Mouse (Mus musculus): ENCODE measurements around the gene Kcnk6. TPM values are rescaled to one million over a fixed set of nuclear protein-coding genes. Genes with fewer than 3 reads are reported as not detected.
"Not testable (repeated sequence)": the region's sequence is repeated elsewhere in the genome, so short reads cannot be mapped to it uniquely, and the experiment has no call there.

Kcnk6 gene
- polyA plus RNA-seq, 1 experiment from 2014 or later: 0.30 TPM

DNA sequence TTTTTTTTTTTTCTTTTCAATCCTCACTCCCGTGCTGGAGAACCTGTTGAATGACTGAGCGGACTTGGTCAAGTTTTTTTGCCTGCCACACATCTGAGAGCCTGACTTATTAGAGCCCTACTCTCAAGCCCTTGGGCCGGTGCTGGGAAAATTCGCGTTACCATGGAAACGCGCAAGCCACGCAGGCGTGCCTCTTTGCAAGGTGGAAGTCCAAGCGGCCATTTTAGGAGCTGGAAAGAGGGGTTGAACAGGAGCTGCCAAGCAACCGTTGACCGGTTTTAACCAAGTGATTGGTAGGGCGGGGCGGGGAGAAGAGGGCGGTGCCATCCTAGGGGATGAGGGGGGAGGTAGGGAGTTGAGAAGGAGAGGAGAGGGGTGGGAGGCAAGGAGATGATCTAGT, 17.5 kb downstream of the Kcnk6 start:
- peaks cover 24% of the 10 kb centered on the region for H3K4me1 ChIP-seq (replicated peaks)
- 36% methylated on average over 15 of the region's 15 CpGs for WGBS
- H3K9me3 ChIP-seq: 0 out of 2 replicates have a peak, but pooled peaks cover 4% of the 10 kb centered on the region
- no peaks in the 10 kb centered on the region for H3K36me3 ChIP-seq
- H3K4me3 ChIP-seq (replicated peaks): no peak overlapping the region
- H3K9ac ChIP-seq (replicated peaks): no peak overlapping the region
- no peak overlapping the region for H3K4me2 ChIP-seq (replicated peaks)
- peaks cover 16% of the 10 kb centered on the region for H3K27me3 ChIP-seq
- ATAC-seq: no peak
- H3K27ac ChIP-seq: no peak overlapping the region

DNA sequence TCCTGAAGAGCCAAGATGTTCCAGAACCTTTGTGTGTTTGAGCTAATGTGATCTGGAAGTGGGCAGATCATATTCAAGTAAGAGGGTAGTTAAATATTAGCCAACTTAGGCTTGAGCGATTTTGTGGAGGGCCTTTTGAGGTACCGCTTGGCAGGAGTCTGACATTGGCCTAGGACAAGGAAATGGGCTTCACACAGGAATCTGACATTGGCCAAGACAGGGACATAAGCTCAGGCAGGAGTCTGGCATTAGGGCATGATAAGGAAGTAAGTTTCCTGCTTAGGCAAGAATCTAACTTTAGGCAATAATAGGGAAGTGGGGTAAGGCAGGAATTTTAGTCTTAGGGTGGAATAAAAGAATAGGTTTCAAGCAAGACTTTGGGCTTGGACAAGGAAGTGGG, 18.1 kb downstream of the Kcnk6 start:
- Histone ChIP-seq H3K27me3 (peaks cover 16% of the 10 kb centered on the region), H3K36me3 (no peaks in the 10 kb centered on the region), H3K4me3 (replicated peaks) (no peak overlapping the region), H3K27ac (no peak overlapping the region), H3K4me2 (replicated peaks) (peak overlapping the region; percentile 52; the same call in 1 of the 2 replicates), H3K9ac (replicated peaks) (no peak overlapping the region), H3K4me1 (replicated peaks) (peaks cover 24% of the 10 kb centered on the region), H3K9me3 (no peaks in the 10 kb centered on the region)
- ATAC-seq: 0 out of 2 replicates have a peak, but pooled peaks have one; percentile 9
- 68% methylated on average over 2 of the region's 2 CpGs for WGBS

DNA sequence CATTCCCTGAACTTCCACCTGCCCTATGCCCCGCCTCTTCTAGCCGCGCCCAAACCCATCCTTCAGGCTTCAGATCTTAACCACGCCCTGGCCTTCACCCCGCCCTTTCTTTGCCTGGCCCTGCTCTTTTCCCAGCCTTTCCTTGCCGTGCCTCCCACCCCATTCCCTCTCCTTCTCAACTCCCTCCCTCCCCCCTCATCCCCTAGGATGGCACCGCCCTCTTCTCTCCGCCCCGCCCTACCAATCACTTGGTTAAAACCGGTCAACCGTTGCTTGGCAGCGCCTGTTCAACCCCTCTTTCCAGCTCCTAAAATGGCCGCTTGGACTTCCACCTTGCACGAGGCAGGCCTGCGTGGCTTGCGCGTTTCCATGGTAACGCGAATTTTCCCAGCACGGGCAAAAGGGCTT, 18.6 kb downstream of the Kcnk6 start, which contains the start of gene Catsperg1:
Gene Catsperg1 (minus strand): TSS at position 361 of the 408 bp plus-strand sequence.
- Histone ChIP-seq H3K4me3 (replicated peaks) (peak within 1 kb of the TSS; percentile 30), H3K9me3 (no peaks in the 10 kb centered on the region), H3K4me1 (replicated peaks) (peaks cover 24% of the 10 kb centered on the region), H3K27ac (no peak within 1 kb of the TSS), H3K4me2 (replicated peaks) (peak within 1 kb of the TSS; percentile 52), H3K36me3 (no peaks in the 10 kb centered on the region), H3K27me3 (peaks cover 16% of the 10 kb centered on the region), H3K9ac (replicated peaks) (no peak within 1 kb of the TSS)
- 3% methylated on average over 20 of the region's 20 CpGs for WGBS
- ATAC-seq: peak; percentile 83

- not testable (repeated sequence) for H3K36me3 ChIP-seq; H3K9ac ChIP-seq (replicated peaks); H3K27ac ChIP-seq; ATAC-seq; H3K9me3 ChIP-seq
- Histone ChIP-seq H3K27me3 (peaks cover 16% of the 10 kb centered on the region), H3K4me1 (replicated peaks) (peaks cover 24% of the 10 kb centered on the region), H3K4me3 (replicated peaks) (peak overlapping the region; percentile 30), H3K4me2 (replicated peaks) (peak overlapping the region; percentile 52)
- 15% methylated on average over 40 of the region's 40 CpGs for WGBS
Measured at GRCm38 (mm10) chr7:29212775-29213560, 19.3 kb downstream of the Kcnk6 start.

DNA sequence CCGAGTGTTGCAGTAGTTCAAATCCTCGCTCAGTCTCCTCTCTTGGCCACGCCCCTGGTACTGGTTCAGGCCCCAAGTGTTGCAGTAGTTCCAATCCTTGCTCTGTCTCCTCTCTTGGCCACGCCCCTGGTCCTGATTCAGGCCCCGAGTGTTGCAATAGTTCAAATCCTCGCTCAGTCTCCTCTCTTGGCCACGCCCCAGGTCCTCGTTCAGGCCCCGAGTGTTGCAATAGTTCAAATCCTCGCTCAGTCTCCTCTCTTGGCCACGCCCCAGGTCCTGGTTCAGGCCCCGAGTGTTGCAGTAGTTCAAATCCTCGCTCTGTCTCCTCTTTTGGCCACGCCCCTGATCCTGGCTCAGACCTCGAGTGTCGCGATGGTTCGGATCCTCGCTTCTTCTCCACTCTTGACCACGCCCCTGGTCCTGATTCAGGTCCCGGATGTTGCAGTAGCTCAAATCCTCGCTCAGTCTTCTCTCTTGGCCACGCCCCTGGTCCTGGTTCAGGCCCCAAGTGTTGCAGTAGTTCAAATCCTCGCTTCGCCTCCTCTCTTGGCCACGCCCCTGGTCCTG, 20.0 kb downstream of the Kcnk6 start:
- H3K4me2 ChIP-seq (replicated peaks): peak overlapping the region; percentile 52
- peaks cover 24% of the 10 kb centered on the region for H3K4me1 ChIP-seq (replicated peaks)
- H3K36me3 ChIP-seq: no peaks in the 10 kb centered on the region
- H3K27ac ChIP-seq: no peak overlapping the region
- H3K9me3 ChIP-seq: no peaks in the 10 kb centered on the region
- peak overlapping the region; percentile 33 for H3K4me3 ChIP-seq (replicated peaks)
- peaks cover 16% of the 10 kb centered on the region for H3K27me3 ChIP-seq
- 16% methylated on average over 26 of the region's 26 CpGs for WGBS
- no peak overlapping the region for H3K9ac ChIP-seq (replicated peaks)
- ATAC-seq: no peak

DNA sequence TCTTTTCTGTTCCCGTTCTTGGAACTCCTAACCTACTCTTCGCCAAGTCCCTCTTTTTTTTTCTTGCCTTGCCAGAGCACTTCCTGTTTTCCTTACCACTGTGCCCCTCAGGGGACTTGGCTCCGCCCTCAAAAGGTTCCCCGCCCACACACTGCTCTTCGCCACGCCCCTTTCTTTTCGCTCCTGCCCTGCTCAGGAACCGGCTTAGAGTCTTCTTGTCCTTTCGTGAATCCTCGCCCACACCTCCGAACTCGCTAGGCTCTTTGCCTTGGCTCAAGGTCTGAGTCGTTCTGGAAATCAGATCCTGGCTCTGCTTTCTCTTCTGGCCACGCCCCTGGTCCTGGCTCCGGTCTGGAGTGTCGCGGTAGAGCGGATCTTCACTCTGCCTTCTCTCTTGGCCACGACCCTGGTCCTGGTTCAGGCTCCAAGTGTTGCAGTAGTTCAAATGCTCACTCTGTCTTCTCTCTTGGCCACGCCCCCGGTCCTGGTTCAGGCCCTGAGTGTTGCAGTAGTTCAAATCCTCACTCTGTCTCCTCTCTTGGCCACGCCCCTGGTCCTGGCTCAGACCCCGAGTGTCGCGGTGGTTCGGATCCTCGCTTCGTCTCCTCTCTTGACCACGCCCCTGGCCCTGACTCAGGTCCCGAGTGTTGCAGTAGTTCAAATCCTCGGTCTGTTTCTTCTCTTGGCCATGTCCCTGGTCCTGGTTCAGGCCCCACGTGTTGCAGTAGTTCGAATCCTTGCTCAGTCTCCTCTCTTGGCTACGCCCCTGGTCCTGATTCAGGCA, 20.7 kb downstream of the Kcnk6 start:
- Histone ChIP-seq H3K4me2 (replicated peaks) (peak overlapping the region; percentile 42), H3K27me3 (peaks cover 16% of the 10 kb centered on the region), H3K4me3 (replicated peaks) (peak overlapping the region; percentile 33), H3K9ac (replicated peaks) (no peak overlapping the region; the same call in 1 of the 2 replicates), H3K9me3 (no peaks in the 10 kb centered on the region), H3K4me1 (replicated peaks) (peaks cover 24% of the 10 kb centered on the region), H3K36me3 (no peaks in the 10 kb centered on the region), H3K27ac (no peak overlapping the region)
- WGBS: 6% methylated on average over 34 of the region's 34 CpGs
- ATAC-seq: peak; percentile 44; the same call in 1 of the 2 replicates

DNA sequence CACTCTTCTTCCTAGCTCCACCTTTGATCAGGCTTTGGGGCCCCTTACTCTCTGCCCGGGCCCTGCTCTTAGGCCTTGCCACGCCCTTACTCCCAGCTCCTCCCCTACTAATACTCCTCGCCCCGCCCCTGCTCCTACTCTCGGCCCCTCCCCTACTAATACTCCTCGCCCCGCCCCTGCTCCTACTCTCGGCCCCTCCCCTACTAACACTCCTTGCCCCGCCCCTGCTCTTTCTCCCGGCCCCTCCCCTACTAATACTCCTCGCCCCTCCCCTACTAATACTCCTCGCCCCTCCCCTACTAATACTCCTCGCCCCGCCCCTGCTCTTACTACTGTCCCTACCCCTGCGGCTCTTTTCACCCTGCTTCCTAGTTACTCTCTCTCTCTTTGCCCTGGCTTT, 21.3 kb downstream of the Kcnk6 start:
- 38% methylated on average over 13 of the region's 15 CpGs for WGBS
- ATAC-seq; H3K9me3 ChIP-seq; H3K36me3 ChIP-seq; H3K9ac ChIP-seq (replicated peaks); H3K27ac ChIP-seq: not testable (repeated sequence)
- Histone ChIP-seq H3K4me3 (replicated peaks) (peak overlapping the region; percentile 33; the same call in 1 of the 2 replicates), H3K27me3 (peaks cover 16% of the 10 kb centered on the region), H3K4me1 (replicated peaks) (peaks cover 24% of the 10 kb centered on the region), H3K4me2 (replicated peaks) (peak overlapping the region; percentile 42)

GRCm38 (mm10) chr7:29202577-29202976, 29.7 kb downstream of the Kcnk6 start:
- H3K4me1 ChIP-seq (replicated peaks): no peaks in the 10 kb centered on the region
- 0 out of 2 replicates have a peak, but pooled peaks cover 6% of the 10 kb centered on the region for H3K27me3 ChIP-seq
- no peak for ATAC-seq
- H3K4me2 ChIP-seq (replicated peaks): no peak overlapping the region
- 85% methylated on average over 5 of the region's 6 CpGs for WGBS
- H3K4me3 ChIP-seq (replicated peaks): no peak overlapping the region
- no peaks in the 10 kb centered on the region for H3K9me3 ChIP-seq
- H3K36me3 ChIP-seq: no peaks in the 10 kb centered on the region
- no peak overlapping the region for H3K27ac ChIP-seq
- H3K9ac ChIP-seq (replicated peaks): no peak overlapping the region

- H3K27me3 ChIP-seq; H3K4me3 ChIP-seq (replicated peaks); H3K27ac ChIP-seq; H3K4me1 ChIP-seq (replicated peaks); H3K9ac ChIP-seq (replicated peaks); H3K36me3 ChIP-seq; H3K4me2 ChIP-seq (replicated peaks); ATAC-seq; H3K9me3 ChIP-seq: not testable (repeated sequence)
- WGBS: 96% methylated on average over 1 of the region's 1 CpGs
Measured at GRCm38 (mm10) chr7:29194230-29194629, 38.1 kb downstream of the Kcnk6 start.

- not testable (repeated sequence) for H3K27ac ChIP-seq; H3K36me3 ChIP-seq; ATAC-seq; H3K9me3 ChIP-seq; H3K4me3 ChIP-seq (replicated peaks); H3K27me3 ChIP-seq; H3K9ac ChIP-seq (replicated peaks)
- WGBS: 80% methylated on average over 4 of the region's 4 CpGs
- peaks cover 22% of the 10 kb centered on the region for H3K4me1 ChIP-seq (replicated peaks)
- H3K4me2 ChIP-seq (replicated peaks): peak overlapping the region; percentile 92; the same call in 1 of the 2 replicates
Measured at GRCm38 (mm10) chr7:29181323-29181722, 51.0 kb downstream of the Kcnk6 start.

GRCm38 (mm10) chr7:29180854-29181236, 51.5 kb downstream of the Kcnk6 start:
- ATAC-seq: peak; percentile 50
- H3K9ac ChIP-seq (replicated peaks): no peak overlapping the region

More at GRCm38 (mm10) chr7:29180854-29181236, 51.5 kb downstream of the Kcnk6 start:
- Histone ChIP-seq H3K27me3 (no peaks in the 10 kb centered on the region), H3K4me1 (replicated peaks) (peaks cover 22% of the 10 kb centered on the region), H3K9me3 (no peaks in the 10 kb centered on the region), H3K4me2 (replicated peaks) (peak overlapping the region; percentile 92), H3K36me3 (peaks cover 12% of the 10 kb centered on the region), H3K4me3 (replicated peaks) (peak overlapping the region; percentile 84), H3K27ac (peak overlapping the region; percentile 71)
- WGBS: 40% methylated on average over 5 of the region's 5 CpGs
